Mouse (Mus musculus) natural killer cell, adult 2 months (primary cell): ENCODE measurements around the gene Zc3hc1.
"Not testable (repeated sequence)": the region's sequence is repeated elsewhere in the genome, so short reads cannot be mapped to it uniquely, and the experiment has no call there.

Experiments used
- DNase-seq, 2 experiments: peaks; one replicate each; pipeline ENCODE4 v3.0.0; 2022; ENCODE audit warnings: low spot score in 2 of 2

Gene Zc3hc1

DNA sequence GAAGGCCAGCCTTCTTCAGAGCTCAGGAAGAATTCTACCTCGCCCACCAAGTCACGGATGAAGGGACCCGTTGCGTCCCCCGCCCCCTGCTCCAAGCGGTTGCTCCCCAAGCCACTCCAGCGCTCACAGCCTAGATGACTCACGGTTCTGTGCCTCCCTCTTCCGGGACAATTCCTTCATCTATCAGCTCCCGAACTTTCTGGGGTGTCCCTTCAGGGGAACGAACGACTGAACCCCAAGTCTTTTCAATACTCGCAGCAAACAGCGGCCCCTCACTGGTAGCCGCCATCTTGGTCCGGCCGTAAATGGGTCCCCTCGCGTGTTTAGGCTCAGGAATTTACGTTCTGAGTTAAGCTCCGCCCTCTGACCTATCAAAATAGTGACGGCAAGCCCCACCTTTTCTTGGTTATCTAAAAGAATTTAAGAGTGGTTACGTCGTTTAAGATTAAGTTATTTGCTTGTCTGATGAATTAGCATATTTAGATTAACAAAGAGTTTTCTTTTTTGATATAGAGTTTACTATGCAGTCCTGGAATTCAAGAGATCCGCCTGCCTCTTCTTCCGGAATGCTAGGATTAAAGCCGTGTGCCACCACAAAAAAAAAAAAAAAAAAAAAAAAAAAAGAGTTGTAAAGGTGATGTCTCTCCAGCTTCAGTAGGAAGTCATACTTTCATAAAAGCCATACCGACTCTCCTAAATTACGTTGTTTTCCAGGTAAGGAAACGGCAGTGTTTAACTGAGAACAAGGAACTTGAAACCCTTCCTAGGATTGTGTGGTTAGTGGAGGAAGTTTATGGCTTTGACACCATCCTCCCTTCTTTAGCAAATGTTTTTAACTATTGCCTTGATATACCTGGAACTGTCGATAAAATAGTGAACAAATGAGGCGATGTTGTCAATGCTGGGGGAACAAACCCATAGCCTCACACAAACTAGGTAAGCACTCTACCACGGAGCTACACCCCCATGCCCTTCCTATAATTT is at the start of gene Zc3hc1:
Zc3hc1 (minus strand) TSS at position 315 of the 984 bp plus-strand sequence.
- peak; percentile 79 to 86 for DNase-seq

DNA sequence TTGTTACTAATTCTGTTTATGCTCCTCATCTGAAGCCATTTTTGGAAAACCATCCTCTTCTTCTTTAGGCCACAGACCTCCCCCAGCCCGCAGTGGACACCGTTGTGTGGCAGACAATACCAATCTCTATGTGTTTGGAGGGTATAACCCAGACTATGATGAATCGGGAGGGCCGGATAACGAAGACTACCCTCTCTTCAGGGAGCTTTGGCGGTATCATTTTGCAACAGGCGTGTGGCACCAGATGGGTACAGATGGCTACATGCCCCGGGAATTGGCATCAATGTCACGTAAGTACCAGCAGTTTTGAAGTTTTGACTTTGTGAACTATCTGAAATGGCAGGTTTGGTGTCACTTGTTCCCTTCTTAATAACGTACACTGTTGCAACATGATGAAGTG is 48.7 kb upstream of the Zc3hc1 start:
- no peak for DNase-seq

DNA sequence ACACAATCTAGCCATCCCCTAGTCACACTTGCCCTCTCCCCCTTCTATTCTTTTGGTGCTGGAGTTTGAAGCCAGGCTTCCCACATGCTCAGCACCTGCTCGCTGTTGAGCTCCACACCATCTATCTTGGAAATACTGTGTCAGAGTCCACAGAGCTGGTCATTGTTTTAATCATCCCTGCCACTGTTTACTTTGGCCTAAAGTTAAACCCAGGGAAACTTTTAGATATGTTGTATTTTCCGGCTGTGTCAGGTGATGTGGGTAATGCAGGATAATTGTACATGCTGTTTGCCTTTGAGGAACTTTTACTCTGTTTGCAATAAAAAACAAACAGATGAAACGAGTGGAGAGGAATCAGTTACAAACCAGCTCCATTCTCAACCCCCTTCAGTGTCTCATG is 46.2 kb upstream of the Zc3hc1 start:
- no peak for DNase-seq

DNA sequence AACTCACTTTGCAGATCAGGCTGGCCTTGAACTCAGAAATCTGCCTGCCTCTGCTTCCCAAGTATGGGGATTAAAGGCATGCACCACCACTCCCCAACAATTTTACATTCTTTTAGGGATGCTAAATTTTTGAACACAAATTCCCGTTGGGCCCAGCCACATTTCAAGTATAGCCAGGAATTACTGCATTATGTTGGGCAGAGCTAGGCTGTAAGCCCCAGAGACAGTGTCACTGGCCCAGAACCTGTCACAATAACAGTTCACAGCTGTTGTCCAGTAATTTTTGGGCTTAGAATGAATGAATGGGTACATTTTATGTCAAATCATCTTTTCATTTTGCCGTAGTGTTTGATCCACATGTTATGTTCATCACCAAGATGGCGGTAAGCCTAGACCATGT is 45.6 kb upstream of the Zc3hc1 start:
- no peak for DNase-seq

DNA sequence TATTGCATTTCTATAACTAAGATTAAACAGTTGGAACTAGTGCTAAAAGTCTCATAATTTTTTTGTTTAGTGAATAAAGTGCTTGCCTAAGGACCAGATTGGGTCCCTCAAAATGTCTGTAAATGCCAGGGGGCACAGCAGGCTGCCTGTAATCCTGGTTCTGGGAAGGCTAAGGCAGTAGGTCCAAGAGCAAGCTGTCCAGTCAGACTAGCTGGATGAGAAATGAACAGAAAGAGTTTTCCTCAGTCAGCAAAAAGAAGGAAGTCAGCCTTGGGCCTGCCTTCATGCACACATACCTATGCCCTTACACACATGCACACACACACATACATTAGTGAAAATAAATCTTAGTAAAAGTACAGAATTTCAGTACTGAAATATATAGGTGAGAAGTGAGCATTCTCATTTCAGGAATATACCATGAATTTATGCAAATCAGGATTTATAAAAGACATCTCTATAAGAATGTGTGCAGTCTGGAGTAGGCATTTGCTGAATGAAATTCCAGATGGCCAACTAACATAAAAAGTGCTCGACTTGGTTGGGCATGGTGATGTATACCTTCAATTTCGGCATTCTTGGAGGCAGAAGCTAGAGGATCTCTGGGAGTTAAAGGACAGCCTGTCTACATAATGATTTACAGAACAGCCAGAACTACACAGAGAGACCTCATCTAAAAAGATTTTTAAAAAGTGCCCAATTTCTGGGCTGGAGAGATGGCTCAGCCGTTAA is 41.8 kb upstream of the Zc3hc1 start:
- DNase-seq, result no peak

DNA sequence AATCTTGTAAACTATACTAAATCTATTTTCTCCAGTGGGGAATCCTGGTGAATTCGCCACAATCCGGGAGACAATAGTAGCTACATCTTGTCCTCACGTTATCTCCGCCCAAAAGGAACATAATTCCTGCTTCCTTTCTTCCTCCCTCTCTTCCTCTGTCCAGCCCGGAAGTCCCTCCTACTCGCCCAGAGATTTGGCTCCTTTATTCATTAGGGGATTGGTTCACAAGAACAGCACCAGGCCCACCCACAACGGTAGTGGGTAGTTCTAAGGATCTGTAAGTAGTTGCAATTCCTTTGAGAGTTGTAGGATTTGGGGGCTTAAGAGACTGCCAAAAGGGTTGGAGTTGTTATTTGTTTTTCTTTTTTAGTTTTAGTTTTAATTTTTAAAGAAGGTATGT is 26.0 kb upstream of the Zc3hc1 start:
- no peak for DNase-seq

DNA sequence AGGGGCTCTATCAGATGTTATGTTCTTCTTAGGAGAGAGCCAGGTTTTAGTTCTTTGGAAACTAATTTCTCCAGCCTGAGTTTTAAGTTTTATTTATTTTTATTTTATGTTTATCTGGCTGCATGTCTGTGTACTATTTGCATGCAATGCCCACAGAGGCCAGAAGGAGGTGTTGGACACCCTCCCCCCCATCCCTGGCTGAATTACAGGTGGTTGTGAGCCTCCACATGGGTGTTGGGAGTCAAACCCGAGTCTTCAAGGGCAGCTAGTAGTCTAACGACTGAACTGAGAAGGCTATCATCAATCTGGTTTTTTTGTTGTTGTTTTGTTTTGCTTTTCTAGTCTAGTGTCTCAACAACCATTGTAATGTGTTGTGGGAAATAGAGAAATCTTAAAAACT is 25.3 kb upstream of the Zc3hc1 start:
- no peak for DNase-seq

DNA sequence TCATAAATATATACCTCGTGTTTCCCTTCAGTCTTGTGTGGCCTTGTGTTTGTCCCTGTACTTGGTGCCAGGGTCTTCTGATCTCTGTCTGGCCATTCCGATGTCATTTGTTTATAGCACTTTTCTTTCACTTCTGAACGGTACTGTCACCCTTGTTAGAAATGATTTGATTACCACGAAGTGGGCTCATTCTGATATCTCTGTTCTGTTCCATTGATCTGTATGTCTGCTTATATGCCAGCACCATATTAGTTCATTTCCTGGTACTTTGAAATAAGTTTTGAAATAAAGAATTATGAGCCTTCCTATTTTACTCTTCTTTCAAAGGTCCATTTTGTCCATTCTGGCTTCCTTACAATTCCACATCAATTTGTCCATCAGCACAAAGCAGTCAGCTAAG is 20.5 kb upstream of the Zc3hc1 start:
- no peak for DNase-seq

DNA sequence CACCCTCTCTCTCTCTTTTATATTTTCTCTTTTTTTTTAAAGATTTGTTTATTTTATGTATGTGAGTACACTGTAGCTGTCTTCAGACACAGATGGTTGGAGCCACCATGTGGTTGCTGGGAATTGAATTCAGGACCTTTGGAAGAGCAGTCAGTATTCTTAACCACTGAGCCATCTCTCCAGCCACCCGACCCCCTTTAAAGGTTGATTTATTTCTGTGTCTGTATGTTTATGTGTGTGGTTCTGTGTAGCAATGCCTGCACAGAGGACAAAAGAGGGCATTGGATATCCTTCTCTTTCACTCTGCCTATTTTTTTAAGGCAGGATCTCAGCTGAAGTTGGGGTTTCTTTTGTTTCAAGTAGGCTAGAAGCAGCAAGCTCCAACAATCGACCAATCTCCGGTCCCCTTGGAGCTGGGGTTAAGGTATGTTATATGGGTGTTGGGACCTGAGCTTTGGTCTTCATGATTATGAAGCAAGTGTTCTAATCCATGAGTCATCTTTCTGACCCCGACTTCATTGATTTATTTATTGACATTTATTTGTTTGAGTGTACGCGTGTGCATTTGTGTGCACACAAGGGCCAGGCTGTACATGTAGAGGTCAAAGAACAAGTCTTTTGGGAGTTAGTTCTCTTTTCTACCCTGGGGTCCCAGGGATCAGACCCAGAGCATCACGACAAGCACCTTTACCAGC is 18.7 kb upstream of the Zc3hc1 start:
- DNase-seq, result no peak

DNA sequence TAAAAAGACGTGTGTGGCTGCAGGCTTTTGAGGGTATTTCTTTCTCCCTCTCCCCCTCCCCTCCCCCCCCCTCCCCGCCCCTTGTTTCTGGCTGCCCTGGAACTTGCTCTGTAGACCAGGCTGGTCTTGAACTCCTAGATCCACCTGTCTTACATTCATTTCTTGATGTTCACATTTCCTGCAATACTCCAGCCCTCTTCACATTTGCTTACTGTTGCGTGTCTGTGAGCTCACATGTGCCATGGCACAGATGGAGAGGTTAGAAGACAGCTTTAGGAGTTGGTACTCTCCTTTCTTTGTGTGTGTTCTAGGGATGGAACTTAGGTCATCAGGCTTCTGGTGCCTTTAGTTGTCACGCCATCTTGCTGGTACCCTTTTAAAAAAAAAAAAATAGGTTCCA is 17.4 kb upstream of the Zc3hc1 start:
- DNase-seq, result no peak

DNA sequence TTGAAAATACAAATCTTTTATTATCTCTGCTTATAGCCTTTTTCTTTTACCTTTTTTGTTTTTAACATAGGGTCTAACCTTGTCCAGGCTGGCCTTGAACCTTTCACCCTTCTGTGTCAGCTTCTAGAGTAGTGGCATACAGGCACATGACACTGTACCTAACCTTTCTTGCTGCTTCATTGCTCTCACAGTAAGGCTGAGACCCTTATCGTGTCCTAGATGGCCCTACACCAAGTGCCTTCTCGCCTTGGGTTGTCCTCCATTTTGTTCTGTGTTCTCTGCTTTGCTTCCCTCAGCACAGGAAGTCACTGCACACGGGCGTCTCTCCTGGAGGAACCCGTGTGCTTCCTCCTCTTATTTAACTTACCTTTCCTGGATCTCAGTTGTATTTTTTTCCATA is 13.8 kb upstream of the Zc3hc1 start:
- DNase-seq, result no peak

DNA sequence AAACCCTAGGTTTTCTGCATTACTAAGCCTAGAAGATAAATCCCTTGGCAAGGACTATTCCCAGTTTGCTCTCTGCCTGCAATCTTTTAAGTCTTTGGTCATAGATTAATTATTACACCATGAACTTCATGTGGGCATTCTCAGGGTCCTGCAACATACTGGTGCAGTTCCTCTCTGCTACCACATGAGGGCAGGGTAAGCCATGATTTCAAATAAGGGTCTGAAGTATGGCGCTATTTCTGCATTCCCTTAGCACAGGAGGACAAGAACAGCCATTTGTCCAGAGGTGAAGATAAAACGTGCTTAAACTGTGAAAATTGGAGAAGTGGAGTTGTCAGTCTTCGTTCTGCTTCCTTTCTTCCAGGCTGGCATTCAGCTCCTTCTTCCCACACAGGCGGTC is 12.6 kb upstream of the Zc3hc1 start:
- DNase-seq, result peak; percentile 66 to 68

DNA sequence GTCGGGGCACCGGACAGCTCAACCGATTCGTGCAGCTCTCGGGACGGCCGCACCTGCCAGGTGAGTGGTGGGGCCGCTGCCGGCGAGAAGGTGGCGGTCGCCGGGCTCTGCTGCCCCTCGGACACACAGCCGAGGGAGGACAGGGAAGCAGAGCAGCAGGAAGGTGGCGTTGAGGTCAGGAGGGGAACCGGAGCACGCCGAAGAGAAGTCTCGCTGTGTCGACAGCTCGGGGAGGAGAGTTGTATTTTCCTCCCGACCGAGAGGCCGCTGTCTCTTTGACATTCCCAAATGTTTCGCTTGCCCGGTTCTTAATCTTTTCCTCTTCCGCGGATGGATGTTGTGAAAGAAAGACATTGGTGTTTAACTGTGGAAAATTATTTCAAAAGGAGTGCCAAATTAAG is 11.3 kb upstream of the Zc3hc1 start:
- DNase-seq, result no peak

DNA sequence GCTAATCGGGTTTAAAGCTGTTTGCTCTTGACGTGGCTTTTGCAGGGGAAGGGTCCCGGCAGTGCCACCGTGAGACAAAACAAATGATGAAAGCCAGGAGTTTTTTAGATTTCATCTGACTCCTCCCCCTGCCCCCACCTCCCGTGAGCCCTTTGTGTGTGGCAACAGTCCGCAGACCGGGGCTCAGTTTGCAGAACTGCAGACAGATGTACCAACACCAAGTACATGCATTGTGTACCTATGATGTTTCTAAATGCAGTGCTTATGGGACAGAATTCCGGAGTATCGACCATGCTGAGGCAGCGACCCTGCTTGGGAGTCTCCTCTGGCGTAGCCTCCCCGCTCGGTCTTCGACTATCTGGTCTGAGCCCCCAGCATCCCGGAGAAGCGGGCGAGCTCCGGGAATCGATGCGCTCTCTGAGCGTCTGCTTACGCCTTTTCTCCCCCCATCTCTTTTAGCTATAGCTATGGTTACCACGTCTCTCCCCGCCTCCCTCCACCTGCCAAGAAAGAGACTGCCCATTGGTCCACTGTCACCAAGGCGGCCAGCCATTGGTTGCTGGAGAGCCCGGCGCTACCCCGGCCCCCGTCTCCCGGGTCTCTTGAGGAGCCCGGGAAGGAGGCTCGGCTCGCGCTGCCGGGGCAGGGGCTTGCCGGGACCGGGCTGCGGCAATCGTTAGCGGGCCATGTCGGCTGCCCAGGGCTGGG is 10.6 kb upstream of the Zc3hc1 start, which contains the start of gene Klhdc10:
Klhdc10 (plus strand) TSS at position 561 of the 708 bp plus-strand sequence.
- DNase-seq, result peak; percentile 99

DNA sequence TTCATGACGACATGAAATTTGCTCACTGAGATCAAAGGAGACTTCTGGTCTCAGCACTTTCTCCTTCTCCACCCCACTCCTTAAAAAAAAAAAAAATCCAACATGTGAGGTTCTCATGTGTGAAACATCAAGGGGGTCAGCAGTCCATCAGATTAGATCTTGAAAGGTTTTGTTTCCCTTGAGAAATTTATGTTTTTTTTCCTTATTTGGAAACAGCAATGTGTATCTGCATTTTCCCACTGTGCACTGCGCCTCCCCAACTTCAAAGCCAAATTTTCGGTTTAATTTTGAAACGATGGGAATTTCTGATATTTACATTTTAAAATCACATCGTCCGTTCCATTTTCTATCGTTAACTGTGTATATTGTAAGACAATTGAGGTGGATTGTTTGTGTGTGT is 9.9 kb upstream of the Zc3hc1 start:
- DNase-seq, result no peak

DNA sequence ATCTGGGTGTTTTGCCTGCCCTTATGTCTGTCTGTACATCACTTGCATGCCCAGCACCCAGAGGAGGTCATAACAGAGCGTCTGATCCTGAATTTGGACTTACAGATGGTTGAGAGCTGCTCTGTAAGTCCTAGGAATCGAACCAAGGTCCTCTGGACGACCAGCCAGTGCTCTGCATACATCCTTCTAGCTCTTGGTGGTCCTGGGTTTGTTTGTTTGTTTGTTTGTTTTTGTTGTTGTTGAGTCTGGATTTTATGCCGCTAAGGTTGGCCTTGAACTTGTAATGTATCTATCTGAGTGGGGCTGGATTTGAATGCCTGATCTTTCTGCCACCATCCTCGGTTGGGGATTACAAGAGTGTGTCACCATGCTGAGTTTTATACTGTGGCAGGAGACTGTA is 9.3 kb upstream of the Zc3hc1 start:
- DNase-seq, result no peak

DNA sequence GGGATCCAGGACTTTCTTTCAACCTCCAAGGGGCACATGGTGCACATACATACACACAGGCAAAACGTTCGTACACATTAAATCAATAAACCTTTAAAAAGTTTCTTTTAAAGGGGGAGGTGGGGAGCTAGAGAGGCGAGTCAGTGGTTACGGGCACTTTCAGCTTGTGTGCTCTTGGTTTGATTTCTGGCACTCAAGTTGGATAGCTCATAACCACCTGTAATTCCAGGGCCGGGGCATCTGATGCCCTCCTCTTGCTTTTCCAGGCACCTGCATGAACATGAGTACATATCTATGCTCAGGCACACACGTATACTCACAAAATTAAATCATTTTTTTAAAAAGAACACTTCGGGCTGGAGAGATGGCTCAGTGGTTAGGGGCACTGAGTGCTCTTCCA is 1.2 kb upstream of the Zc3hc1 start:
- DNase-seq, result no peak

DNA sequence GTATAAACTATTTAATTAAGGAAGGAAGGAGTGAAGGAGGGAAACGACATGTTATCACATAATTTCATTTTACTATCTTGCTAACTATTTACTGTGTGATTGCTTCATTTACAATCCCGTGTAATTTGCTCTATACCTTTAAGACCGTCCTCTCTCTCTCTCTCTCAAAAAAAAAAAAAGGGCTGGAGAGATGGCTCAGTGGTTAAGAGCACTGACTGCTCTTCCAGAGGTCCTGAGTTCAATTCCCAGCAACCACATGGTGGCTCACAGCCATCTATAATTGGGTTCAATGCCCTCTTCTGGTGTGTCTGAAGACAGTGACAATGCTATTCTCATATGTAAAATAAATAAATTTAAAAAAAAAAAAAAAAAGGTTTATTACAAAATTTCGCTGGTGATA is 557 bp downstream of the Zc3hc1 start:
- not testable (repeated sequence) for DNase-seq

DNA sequence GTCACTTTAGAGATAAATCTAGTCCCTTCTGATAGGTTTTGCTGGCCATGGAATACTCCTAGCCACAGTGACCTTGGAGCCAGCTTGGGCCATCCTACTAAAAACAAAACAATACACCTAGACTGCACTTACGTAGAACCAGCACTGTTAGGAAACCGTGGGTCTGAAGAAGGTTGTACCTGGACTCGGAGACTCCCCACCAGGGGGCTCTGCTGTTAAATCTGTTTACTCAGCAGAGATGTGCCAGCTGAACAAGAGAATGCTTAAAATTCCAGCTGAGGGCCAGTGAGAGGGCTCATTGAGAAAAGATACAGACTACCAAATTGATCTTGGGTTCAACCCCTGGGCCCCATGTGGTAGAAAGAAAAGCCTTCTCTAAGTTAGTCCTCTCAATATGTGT is 9.7 kb downstream of the Zc3hc1 start:
- DNase-seq, result no peak

DNA sequence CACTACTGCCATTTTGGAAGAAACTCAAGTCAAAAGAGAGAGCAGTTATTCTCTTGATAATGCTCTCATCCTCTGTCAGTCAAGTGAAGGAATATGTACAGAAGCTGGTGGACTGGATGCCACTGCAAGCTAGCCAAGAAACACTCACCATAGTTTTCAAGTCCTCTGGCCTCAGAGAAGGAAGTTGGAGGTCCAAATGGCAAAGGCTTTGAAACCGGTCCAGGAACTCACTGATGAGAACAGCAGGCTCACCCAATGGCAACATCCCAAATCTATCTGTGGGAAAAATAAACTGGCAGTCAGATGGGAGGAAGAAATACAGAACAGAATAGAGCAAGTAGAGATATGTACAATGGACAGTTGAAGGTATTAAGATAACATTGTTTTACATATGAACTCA is 15.0 kb downstream of the Zc3hc1 start:
- DNase-seq, result no peak

DNA sequence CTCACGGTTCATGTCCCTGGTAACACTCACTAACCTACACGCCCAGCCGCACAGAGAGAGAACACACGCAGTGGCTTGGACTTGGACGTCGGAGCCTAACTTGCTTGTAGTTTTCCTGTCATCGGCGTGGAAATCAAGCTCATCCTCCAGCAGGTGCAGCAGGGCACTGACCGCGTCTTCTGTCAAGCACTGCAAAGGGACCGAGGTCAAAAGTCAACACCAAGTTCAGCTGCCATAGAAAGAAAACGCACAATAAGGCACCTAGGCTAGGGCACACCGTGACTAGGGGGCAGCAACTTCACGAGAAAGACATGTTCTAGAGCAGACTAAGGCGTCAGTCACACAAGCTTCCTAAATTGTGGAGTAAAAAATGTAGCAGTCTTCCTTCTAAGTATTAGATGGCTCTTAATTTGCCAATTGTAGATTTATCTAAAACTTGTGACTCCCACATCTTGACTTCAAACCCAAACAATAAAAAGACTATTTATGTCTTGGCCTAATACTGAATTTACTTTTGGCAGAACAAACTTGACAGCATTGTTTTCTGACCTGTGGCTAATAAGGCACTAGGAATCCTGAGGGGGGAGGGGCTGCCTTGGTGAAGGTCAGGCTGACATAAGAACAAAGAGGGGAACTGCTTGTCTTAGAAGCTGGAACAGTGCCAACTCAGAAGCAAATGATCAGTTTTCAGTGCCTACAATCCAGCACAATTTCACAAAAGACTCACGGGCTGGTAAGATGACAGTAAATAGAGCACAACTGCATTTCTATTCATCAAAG is 15.9 kb downstream of the Zc3hc1 start:
- DNase-seq, result no peak
